Mouse (Mus musculus): ENCODE results near the gene Pxk.

- TF ChIP-seq POLR2A (IDR thresholded peaks at IDR 0.05; ENCODE audit: insufficient read length, low read depth) (no peak), TCF3 (IDR thresholded peaks at IDR 0.05; ENCODE audit: insufficient read length, low read depth) (no peak), MAX (IDR thresholded peaks at IDR 0.05; ENCODE audit: low read depth) (no peak), MYOD1 (IDR thresholded peaks at IDR 0.05; ENCODE audit: control insufficient read depth in 1 of 3, insufficient read length in 2 of 3, low read depth in 2 of 3) (no peak), USF1 (IDR thresholded peaks at IDR 0.05; ENCODE audit: low read depth) (no peak)
Measured at GRCm38 (mm10) chr14:8059938-8060337, 38.1 kb upstream of the Pxk start.
